Mouse (Mus musculus) CH12.LX (cell line): ENCODE measurements at regions not wholly inside any gene's neighbourhood (a gene's known extent, or its start where the extent isn't known, plus 50 kb on each side); places are given as distances from the start of the nearest gene placed in this dataset.

Source experiments
- DNase-seq: peaks from one replicate; pipeline ENCODE4 v3.0.0-alpha.2; 2013; ENCODE audit errors: extremely low read depth
- H3K27ac ChIP-seq: 2 replicates; pipeline ENCODE4 v1.5.1; 2012; ENCODE audit warnings: low read depth, mild to moderate bottlenecking, control low read depth, moderate library complexity; ENCODE audit not compliant: insufficient read depth
- H3K27me3 ChIP-seq: replicated peaks from 2 replicates; pipeline ENCODE3; 2012; ENCODE audit warnings: inconsistent platforms
- H3K36me3 ChIP-seq, 2 experiments: replicated peaks in 1 of 2; 2 replicates each; pipeline versions ENCODE3 to v1.6.1; 2012; ENCODE audit warnings: inconsistent platforms in 1 of 2, low read length in 1 of 2, mild to moderate bottlenecking in 1 of 2, mixed read lengths in 1 of 2, moderate library complexity in 1 of 2; ENCODE audit not compliant: control insufficient read depth in 1 of 2, insufficient read depth in 1 of 2
- H3K4me1 ChIP-seq, 2 experiments: 2 replicates each; pipeline ENCODE4 v1.6.1; 2012; ENCODE audit warnings: inconsistent platforms in 1 of 2, moderate library complexity in 1 of 2; ENCODE audit not compliant: insufficient read depth in 2 of 2, control insufficient read depth in 1 of 2
- H3K4me2 ChIP-seq: 2 replicates; pipeline ENCODE4 v1.6.1; 2012; ENCODE audit warnings: low read depth, mild to moderate bottlenecking, control low read depth; ENCODE audit not compliant: poor library complexity, insufficient read depth, severe bottlenecking
- H3K4me3 ChIP-seq, 3 experiments: fragments of 150-350 bp in 1 of 3; sonication (generic) in 1 of 3; replicated peaks in 1 of 3; 2 replicates each; pipeline versions ENCODE3 to v1.5.1; 2011 to 2012; ENCODE audit warnings: low read depth in 2 of 3, low read length in 2 of 3, mild to moderate bottlenecking in 2 of 3, moderate library complexity in 2 of 3, control low read depth in 1 of 3, improper control_type of control experiment in 1 of 3, inconsistent platforms in 1 of 3, mixed read lengths in 1 of 3; ENCODE audit not compliant: poor library complexity in 1 of 3
- H3K79me2 ChIP-seq: replicated peaks from 2 replicates; pipeline ENCODE4 v1.6.1; 2012; ENCODE audit warnings: mild to moderate bottlenecking, moderate library complexity; ENCODE audit not compliant: control insufficient read depth, poor library complexity, insufficient read depth, severe bottlenecking; ENCODE audit errors: extremely low read depth
- H3K9ac ChIP-seq: 2 replicates; pipeline ENCODE4 v1.6.1; 2012; ENCODE audit warnings: low read depth, mild to moderate bottlenecking, control low read depth, moderate library complexity; ENCODE audit not compliant: insufficient read depth
- H3K9me3 ChIP-seq: replicated peaks from 2 replicates; pipeline ENCODE3; 2012; ENCODE audit warnings: low read length, inconsistent platforms, mixed read lengths
- CTCF ChIP-seq, 2 experiments: IDR thresholded peaks in 1 of 2; conservative IDR thresholded peaks in 1 of 2; 2 replicates each; pipeline ENCODE4 v1.5.1; 2011 to 2012; ENCODE audit warnings: low read depth in 2 of 2, low read length in 2 of 2, improper control_type of control experiment in 1 of 2, inconsistent platforms in 1 of 2, mild to moderate bottlenecking in 1 of 2, moderate library complexity in 1 of 2
- E2F4 ChIP-seq: IDR thresholded peaks from 2 replicates; pipeline ENCODE4 v1.6.1; 2011; ENCODE audit warnings: low read depth, low read length, improper control_type of control experiment; ENCODE audit not compliant: insufficient replicate concordance
- ELF1 ChIP-seq: IDR thresholded peaks from 2 replicates; pipeline ENCODE4 v1.6.1; 2014; ENCODE audit warnings: low read depth, mild to moderate bottlenecking, inconsistent platforms, low read length, improper control_type of control experiment
- EP300 ChIP-seq: IDR thresholded peaks from 2 replicates; pipeline ENCODE4 v1.6.1; 2011; ENCODE audit warnings: low read length, improper control_type of control experiment
- ETS1 ChIP-seq: conservative IDR thresholded peaks from 2 replicates; pipeline ENCODE4 v1.6.1; 2012; ENCODE audit warnings: low read depth, mild to moderate bottlenecking, inconsistent platforms, low read length, improper control_type of control experiment, moderate library complexity
- GABPA ChIP-seq: IDR thresholded peaks from 2 replicates; pipeline ENCODE4 v1.6.1; 2012; ENCODE audit warnings: low read depth, low read length, improper control_type of control experiment, inconsistent platforms; ENCODE audit not compliant: insufficient replicate concordance
- HCFC1 ChIP-seq: IDR thresholded peaks from 2 replicates; pipeline ENCODE4 v1.6.1; 2012; ENCODE audit warnings: low read depth, mild to moderate bottlenecking, inconsistent platforms, low read length, improper control_type of control experiment
- JUND ChIP-seq: conservative IDR thresholded peaks from 2 replicates; pipeline ENCODE4 v1.6.1; 2011; ENCODE audit warnings: low read depth, low read length, improper control_type of control experiment
- MAFK ChIP-seq: IDR thresholded peaks from 2 replicates; pipeline ENCODE4 v1.6.1; 2011; ENCODE audit warnings: low read length, improper control_type of control experiment; ENCODE audit not compliant: insufficient replicate concordance
- MAZ ChIP-seq: IDR thresholded peaks from 2 replicates; pipeline ENCODE4 v1.6.1; 2012; ENCODE audit warnings: low read depth, mild to moderate bottlenecking, inconsistent platforms, low read length, improper control_type of control experiment, moderate library complexity
- NRF1 ChIP-seq: IDR thresholded peaks from 2 replicates; pipeline ENCODE4 v1.6.1; 2014; ENCODE audit warnings: low read depth, mild to moderate bottlenecking, inconsistent platforms, low read length, improper control_type of control experiment, moderate library complexity
- PAX5 ChIP-seq: IDR thresholded peaks from 2 replicates; pipeline ENCODE4 v1.6.1; 2012; ENCODE audit warnings: low read length, inconsistent platforms, mixed read lengths
- POLR2AphosphoS2 ChIP-seq: IDR thresholded peaks from 2 replicates; pipeline ENCODE4 v1.6.1; 2011; ENCODE audit warnings: low read depth, low read length, improper control_type of control experiment
- SMC3 ChIP-seq: IDR thresholded peaks from 2 replicates; pipeline ENCODE4 v1.6.1; 2011; ENCODE audit warnings: low read depth, low read length, improper control_type of control experiment
- TBP ChIP-seq: conservative IDR thresholded peaks from 2 replicates; pipeline ENCODE4 v1.6.1; 2011; ENCODE audit warnings: low read depth, low read length, improper control_type of control experiment
- UBTF ChIP-seq: IDR thresholded peaks from 2 replicates; pipeline ENCODE4 v1.6.1; 2012; ENCODE audit warnings: low read depth, mild to moderate bottlenecking, inconsistent platforms, low read length, improper control_type of control experiment, moderate library complexity
- ZKSCAN1 ChIP-seq: IDR thresholded peaks from 2 replicates; pipeline ENCODE4 v1.6.1; 2012; ENCODE audit warnings: low read depth, inconsistent platforms, low read length, improper control_type of control experiment, borderline replicate concordance
- ZMIZ1 ChIP-seq: IDR thresholded peaks from 2 replicates; pipeline ENCODE4 v1.6.1; 2012; ENCODE audit warnings: low read depth, mild to moderate bottlenecking, inconsistent platforms, low read length, improper control_type of control experiment
- dilution Hi-C: fragments of 300-500 bp; cut with MboI; formaldehyde crosslinking; loops from 2 replicates; pipeline ENCODE4 v1.14.3; 2020; ENCODE audit warnings: low sequenced_read_pairs; ENCODE audit not compliant: extremely low pct_unique_long_range_greater_than_20kb, extremely low pct_ligation_motif_present
- in situ Hi-C: fragments of 300-500 bp; cut with MboI; formaldehyde crosslinking; loops from 3 replicates; pipeline ENCODE4 v1.14.3; 2019; ENCODE audit warnings: low sequenced_read_pairs, low pct_ligation_motif_present, low pct_unique_long_range_greater_than_20kb, mixed read lengths

DNA sequence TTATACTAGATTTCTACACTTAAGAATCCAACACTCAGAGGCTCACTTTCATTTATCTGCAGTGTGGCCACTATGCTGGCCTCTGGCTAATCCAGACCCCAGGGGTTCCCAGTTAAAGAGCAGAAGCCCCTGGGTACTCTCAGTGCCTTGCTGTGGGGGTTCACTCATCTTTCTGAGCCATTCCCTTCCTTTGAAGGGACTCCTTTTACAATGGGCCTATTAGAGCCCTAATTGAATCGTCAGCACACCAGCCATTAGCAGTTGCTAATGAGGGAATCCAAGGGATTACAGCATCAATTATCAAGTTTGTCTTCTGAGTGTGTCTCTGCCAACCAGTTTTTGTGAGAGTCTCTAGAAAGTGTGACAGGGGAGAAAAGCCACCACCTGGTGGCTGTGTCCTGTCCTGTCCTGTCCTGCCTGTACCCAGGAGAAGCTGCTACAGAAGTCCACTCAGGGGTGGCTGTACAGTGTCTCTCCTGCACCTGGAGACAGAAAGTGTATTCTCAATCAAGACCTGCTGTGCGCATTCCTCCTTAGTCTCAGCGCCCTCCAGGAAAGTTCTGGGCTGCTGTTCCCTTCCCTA is 188.1 kb downstream of the Emp1 start:
- dilution Hi-C loops (no loop called here), in situ Hi-C loops (no loop called here)
- H3K27ac ChIP-seq, result no peak overlapping the region
- peaks cover 23% of the 10 kb centered on the region for H3K9me3 ChIP-seq
- no peak for DNase-seq
- H3K9ac ChIP-seq, result no peak overlapping the region
- H3K27me3 ChIP-seq, result peaks cover 2% of the 10 kb centered on the region
- H3K4me2 ChIP-seq, result no peak overlapping the region
- TF ChIP-seq NRF1 (no peak), ELF1 (no peak), HCFC1 (no peak), CTCF (conservative IDR thresholded peaks at IDR 0.05 in 1 of 2, IDR thresholded peaks at IDR 0.05 in 1 of 2; ENCODE audit: low read depth in 2 of 2, low read length in 2 of 2) (no peak), MAZ (no peak), SMC3 (no peak), EP300 (no peak), GABPA (no peak), ETS1 (no peak), UBTF (no peak), POLR2AphosphoS2 (no peak), MAFK (no peak), JUND (no peak), ZMIZ1 (no peak), ZKSCAN1 (no peak), TBP (no peak), E2F4 (no peak)
- no peak overlapping the region for H3K4me3 ChIP-seq
- no peaks in the 10 kb centered on the region for H3K79me2 ChIP-seq
- H3K4me1 ChIP-seq, result no peaks in the 10 kb centered on the region
- no peaks in the 10 kb centered on the region for H3K36me3 ChIP-seq

- H3K27ac ChIP-seq, result no peak overlapping the region
- TF ChIP-seq NRF1, result no peak
- no peak for TF ChIP-seq PAX5
- TF ChIP-seq GABPA, result no peak
- TF ChIP-seq ELF1, result no peak
Measured at GRCm38 (mm10) chr6:135552396-135552795, 190.1 kb downstream of the Emp1 start.

More at GRCm38 (mm10) chr6:135552396-135552795, 190.1 kb downstream of the Emp1 start:
- H3K9ac ChIP-seq, result no peak overlapping the region
- H3K9me3 ChIP-seq, result peaks cover 19% of the 10 kb centered on the region
- H3K4me2 ChIP-seq, result no peak overlapping the region
- dilution Hi-C loops (no loop called here), in situ Hi-C loops (no loop called here)
- H3K36me3 ChIP-seq, result no peaks in the 10 kb centered on the region
- H3K27me3 ChIP-seq, result peaks cover 2% of the 10 kb centered on the region
- no peaks in the 10 kb centered on the region for H3K4me1 ChIP-seq
- H3K79me2 ChIP-seq, result no peaks in the 10 kb centered on the region
- no peak overlapping the region for H3K4me3 ChIP-seq
- DNase-seq, result no peak
